Mouse (Mus musculus): Measurements from ENCODE around the gene Gpr87.

The Gpr87 gene

DNA sequence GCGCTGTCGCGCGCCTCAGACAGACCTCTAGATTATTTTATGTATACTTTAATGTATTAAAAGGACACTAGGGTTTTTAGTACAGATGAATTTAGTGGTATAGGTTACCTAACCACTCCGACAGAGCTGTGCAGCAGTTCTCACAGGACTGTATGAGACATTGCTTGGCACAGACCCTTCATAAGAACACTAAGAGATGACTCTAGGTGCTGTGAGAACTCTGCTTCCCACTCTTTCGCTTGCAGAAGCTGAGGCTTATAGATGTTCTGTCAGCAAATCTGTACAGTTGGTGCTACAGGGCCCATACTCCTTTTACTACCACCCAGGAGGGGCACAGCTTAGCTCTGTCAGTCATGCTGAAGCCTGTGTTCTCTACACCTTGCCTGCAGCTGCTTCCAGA lies 3.2 kb downstream of the Gpr87 start:
- peak; percentile 60 for DNase-seq (ENCODE audit: low read depth, low spot score)

DNA sequence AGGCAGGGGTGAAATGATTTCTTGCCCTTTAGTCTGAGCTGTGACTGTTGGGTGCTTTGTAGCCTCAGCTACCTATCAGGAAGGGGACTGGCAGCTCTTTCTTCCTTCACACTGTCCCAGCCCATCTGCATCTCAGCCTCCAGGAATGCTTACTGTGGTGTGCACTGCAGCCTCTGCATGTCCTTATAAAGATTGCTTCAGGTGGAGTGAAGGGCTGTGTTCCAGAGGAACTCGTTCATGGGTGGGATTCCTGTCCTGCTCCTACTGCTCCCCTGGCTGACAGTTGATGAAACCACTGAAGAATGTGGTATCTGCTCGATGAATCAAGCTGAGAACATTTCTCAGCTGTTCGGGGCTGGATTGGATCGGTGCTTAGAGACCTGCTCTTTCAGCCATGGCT lies 7.6 kb downstream of the Gpr87 start:
- DNase-seq (ENCODE audit: low read depth, low spot score): no peak

DNA sequence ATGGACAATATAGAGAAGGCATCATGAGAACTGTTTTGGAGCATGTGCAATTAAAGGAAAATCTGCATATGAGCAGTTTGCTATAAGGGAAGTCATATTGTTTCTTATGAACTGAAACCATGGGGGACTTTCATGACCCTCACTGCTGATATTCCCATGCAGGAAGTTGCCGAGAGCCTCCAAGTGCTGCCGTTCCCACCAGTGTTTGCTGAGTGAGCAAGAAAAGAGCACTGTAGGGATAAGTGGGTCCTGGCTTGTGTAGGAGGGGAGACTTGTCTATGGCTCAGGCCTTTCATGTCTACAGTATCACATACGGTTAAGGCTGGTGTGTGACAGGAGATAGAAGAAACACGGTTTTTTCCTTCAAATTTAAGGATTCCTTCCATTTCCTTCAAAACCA lies 9.2 kb downstream of the Gpr87 start:
- no peak for DNase-seq (ENCODE audit: low read depth, low spot score)

DNA sequence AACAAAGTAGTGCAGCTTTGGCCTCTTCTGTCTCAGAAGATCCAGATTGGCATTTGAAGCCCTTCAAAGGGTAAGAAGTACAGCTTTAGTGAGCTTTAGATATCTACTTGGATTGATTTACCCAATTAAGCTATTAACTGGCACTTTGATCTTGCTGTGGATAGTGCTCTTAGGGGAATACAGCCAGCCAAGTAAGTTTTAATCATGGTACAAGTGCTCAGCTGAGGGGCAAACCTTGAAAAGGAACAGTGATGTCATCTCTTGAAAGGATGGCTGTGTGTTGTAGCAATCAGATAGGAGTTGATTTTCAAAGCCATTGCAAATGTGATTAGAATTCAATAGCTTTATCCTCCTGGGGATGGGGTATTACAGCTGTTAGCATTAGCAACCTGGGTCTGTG lies 12.8 kb downstream of the Gpr87 start:
- DNase-seq (ENCODE audit: low read depth, low spot score): no peak

DNA sequence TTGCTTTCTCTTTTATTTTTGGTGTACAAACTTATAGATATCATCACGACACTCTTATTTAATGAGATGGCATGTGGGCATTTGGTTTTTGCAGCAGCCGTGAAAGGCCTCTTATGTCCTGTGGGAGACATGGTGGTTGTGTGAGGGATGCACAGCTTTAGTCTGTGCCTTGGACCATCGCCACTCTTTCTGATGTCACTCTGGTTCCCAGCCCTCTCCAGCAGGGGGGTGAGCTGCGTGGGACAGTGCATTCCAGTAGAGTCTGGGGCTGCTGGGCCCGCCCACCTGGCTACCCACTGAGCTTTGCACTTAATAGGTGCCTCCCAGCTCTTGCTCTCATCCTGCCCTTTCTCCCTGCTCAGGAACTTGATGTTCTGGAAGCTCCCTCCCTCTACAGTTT lies 13.8 kb downstream of the Gpr87 start:
- DNase-seq (ENCODE audit: low read depth, low spot score): no peak

DNA sequence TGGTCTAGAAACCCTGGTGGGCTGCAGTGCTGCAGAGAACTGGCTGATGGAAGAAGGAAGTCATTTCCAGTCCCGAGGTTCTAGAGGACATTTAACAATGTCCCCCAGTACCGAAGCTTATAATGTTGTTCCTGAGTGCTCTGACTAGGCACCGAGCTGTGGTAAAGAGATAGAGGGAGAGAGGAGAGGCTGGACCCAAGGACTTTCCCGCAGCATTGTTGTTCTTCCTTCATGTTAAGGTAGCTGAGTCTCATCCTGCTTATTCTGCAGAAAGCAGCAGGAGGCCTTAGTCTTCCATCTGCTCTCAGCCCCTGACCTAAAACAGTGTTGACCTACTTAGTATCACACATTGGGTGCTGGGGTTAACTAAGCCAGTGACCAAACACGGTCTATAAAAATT lies 18.0 kb downstream of the Gpr87 start:
- DNase-seq (ENCODE audit: low read depth, low spot score): peak; percentile 93

DNA sequence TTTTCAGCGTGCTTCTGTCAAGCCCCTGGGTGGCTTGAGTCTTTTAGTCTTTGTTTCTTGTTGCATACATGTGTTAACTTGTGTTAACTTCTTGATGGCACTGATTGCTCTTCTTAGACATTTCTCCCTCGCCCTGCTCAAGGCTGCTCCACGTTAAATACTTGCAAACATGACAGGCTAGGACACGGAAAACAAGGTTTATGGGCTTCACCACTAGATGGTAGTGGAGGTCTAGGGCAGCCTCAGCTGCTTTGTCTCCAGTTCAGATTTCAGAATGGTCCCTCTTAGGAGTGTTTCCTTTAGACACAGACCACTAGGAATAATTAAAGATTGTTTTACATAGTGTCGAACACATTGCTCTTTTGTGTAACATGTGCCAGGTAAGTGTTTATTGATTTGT lies 19.7 kb downstream of the Gpr87 start:
- DNase-seq (ENCODE audit: low read depth, low spot score): peak; percentile 89

DNA sequence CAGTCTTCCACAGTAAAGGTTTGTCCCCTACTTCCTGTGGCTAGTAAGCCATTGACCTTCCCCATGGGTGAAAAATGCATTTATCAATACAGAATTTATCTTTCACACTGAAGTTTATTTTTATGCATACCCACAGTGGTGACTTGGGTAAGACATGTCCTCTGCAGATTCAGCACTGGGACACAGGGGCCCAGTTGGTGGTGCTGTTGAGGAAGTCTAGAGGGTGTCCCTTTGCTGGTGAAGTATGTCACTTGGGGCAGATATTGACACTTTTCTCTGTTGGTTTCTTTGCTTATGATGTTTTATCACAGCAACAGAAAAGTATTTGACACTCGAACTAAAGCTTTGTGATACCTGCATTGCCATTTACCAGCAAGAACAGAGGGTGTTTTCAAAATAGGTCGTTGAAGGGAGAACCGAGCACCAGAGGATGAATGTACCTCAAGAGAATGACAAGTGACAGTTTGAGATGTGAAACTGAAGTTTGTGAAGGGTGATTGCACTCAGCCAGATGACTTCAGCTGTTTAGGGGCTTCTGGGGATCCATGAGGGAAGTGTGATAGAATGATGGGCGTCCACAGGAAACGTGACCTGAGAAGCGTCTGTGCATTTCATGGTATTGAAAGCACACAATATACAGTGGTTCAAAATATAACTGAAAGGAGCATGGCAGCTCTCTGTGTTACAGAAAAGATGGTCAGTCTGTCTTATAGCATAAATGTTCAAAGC lies 20.3 kb downstream of the Gpr87 start:
- no peak for DNase-seq (ENCODE audit: low read depth, low spot score)

DNA sequence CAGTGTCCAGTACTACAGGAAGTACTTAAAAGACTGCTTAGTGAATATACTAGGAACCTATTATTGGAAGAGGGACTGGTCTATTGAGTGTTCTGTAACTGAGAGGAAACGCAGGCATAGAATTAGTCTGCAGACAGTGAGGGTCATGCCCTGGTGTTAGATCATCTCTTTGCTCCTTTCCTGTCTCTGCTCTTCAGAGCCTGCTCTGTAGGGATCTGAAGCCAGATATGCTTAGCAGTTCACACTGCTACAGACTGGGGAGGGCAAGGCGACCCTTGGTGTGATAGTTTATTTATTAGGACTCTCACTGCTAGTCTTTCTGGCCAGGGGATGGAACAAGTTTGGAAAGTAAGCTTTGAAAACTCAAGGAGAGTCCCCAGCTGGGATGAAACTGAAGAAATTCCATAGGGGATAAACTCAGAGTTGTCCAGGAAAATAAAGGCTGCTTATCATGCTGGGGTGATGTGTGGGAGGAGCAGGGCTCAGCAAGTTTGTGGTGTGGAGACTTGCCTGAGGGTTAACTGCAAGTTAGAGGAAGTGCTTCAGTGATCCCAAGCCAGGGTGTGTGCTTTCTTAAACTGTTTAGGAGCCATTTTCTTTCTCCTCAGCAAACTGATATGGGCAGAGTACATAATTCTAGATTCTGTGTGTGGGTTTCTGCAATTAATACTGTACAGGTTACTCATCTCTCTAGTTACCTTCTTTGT lies 24.8 kb downstream of the Gpr87 start:
- no peak for DNase-seq (ENCODE audit: low read depth, low spot score)

DNA sequence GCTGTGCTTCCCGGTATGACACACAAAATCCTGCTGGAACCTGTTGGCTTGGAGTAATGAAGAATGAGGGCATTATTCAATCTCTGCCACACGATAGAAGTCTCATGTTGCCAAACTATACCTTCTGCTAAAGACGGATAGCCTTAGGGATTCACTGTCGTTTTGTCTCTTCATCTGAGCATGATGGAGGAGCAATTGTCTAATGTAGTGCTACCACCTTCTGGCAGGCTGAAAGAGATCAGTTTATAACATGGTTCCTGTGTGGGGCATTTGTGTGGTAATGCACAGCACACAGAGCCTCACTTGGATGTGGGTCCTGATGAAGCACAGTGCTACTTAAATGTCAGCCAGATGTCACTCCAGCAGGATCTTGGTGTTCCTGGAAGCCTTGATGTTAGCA lies 25.7 kb downstream of the Gpr87 start:
- DNase-seq (ENCODE audit: low read depth, low spot score): no peak

DNA sequence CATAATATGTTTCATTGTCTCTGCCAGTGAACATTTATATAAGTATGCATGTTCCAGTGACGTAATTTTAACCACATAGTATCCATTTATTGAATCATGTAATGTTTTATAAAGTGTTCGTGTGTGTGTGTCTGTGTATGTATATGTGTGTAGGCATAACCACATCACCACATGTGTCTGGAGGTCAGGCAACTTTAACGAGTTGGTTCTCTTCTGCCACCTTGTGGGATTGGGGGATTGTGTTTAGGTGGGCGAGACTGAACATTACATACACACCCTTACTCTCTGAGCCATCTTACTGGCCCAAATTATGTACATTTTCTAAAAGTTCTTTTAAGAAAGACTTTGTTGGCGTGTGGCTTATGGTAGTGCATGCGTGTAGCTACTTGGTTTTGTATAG lies 26.4 kb downstream of the Gpr87 start:
- no peak for DNase-seq (ENCODE audit: low read depth, low spot score)

DNA sequence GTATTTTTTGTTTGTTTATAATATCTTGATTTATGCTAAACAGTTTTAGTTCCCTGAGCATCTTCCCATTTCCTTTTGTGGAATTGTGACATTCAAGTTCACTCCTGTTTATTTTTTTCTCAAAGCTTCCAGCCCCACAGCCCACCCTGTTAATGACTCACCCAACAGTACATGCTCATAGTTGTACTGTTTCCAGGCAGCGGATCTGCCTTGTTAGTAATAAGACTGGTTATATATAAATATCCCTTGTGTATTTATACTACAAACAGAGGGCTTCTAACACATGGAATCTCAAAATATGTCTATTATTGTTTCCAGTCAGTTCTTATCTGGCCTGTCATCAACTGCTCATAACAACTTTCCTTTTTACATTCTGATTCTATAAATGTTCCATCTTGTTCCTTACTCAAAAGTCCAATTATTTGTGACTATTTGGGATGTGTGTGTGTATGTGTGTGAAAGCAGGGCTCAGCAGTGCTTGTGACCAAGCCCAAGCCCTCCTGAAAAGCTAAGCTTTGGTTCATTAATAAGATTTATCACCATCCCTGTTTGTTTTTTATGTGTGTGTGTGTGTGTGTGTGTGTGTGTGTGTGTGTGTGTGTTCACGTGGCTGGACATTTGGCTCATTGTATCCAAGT lies 27.4 kb downstream of the Gpr87 start:
- DNase-seq (ENCODE audit: low read depth, low spot score): peak; percentile 76

DNA sequence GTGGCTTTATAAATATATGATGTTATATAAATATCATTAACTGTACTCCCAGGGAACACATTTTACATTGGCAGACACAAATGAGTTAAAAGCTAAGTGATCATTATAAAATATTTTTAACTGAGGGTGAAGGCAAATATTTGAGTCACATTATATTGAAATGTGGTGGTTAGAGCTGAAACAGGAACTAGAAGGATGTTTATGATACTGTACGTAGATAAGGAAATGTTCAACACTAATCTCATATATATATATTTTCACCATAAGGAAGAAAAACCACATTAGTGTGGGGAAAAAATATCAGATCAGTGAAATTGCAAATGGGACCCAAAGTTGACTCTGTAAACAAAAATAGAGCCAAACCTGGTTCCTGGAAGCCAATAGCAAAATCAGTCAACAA lies 34.4 kb downstream of the Gpr87 start:
- DNase-seq (ENCODE audit: low read depth, low spot score): no peak

DNA sequence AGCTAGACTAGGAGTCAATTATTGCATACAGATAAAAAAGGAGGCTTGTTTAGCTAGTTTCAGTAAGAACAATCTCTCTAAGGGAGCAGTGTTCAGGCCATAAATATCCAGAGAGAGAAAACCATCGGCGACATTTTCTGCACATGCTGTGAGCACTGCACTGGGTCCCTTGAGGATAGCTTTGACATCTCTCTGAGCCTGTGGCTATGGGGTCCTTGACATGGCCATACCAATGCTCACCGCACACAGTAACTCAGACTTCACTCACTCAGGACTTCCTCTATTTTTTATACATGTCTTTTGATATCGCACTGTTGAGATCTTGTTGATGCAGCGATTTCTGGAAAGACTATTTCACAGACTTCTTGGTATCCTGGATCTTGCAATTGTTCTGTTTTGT lies 37.9 kb downstream of the Gpr87 start:
- DNase-seq (ENCODE audit: low read depth, low spot score): no peak

DNA sequence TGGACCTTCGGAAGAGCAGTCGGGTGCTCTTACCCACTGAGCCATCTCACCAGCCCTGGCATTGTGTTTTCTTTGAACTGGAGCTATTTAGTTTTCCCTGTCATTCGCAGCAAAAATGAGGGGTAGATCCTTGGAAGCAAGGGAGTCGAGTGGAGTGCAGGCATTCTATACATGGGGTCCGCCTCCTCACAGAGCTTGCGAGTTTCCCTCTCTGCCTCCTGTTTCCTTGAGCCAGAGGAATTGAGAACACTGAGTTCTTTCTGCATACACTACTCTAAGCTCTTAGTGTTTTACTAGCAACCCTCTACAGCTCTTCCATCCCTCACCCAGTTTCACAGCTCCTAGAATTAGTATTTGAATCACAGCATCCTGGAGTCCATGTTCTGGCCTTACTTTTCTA lies 39.5 kb downstream of the Gpr87 start:
- DNase-seq (ENCODE audit: low read depth, low spot score): peak; percentile 62

DNA sequence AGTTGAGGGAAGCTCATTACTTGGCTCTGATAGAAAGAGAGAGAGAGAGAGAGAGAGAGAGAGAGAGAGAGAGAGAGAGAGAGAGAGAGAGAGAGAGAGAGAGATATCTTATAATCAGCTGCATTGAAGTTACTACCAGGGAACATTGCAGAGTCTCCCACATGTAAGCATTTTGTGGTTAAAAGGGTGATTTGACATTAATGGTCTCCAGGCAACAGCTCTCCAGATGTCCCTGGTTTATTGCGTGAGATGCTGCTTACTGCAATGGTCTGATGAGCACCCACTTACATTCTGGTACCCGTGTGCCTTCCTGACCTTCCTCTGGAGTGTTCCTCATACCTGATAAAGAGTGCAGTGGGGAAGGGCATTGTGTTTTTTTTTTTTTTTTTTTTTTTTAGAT lies 40.0 kb downstream of the Gpr87 start:
- DNase-seq (ENCODE audit: low read depth, low spot score): no peak

DNA sequence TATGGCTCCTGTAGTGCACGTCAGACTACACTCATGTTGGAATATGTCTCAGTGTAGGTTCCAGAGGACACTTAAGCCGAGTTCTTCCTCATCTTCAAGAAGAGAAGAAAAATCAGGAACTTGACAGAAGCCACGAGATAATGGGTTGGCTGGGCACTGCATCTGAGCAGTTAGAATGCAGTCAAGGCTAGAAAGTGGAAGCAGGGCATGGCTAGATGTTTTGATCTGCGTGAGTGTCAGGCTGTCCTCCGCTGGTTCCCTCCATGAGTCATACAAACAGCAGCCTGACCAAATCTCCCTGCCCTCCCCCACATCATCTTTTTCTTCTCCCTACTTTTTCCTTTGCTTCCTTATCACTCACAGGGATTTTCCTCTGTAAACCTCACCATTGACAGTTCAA lies 41.5 kb downstream of the Gpr87 start, which contains the start of gene P2ry14:
Gene P2ry14 (minus strand): TSS at position 195 of the 400 bp plus-strand sequence.
- no peak for DNase-seq (ENCODE audit: low read depth, low spot score)

DNA sequence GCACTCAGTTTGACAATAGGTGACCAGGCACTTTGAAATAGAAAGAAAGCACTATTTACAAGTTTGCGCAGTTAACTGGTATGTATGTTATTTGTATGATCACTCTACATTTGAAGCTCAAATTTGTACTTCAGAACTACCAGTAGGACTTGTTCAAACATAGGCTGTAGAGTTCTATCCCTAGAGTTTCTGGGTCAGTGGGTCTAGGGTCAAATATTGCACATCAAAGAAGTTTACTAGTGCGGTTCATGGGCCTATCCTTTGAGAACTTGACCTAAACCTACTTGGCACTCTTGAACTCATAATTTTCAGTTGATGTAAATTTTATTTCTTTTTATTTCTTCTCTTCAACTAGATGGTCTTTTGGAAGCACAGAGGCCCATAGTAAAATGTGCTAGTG lies 44.3 kb downstream of the Gpr87 start:
- no peak for DNase-seq (ENCODE audit: low read depth, low spot score)

DNA sequence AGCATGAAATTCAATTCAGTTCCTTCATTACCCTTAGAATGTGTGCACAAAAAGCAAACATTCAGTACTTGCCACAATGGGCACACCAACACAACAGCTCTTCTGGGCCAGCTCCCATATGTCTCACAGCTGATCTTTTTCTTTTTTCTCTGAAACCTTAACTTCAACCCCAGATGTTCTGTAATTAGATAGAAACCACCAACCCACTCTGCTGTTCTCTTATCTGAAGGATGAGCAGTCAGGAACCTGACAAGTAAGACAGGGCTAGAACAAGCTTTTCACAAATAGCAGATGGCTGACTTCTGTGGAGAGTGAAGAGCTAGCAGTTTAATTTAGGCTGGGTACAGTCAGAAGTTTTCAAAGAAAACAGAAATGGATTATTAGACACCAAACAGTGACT lies 45.3 kb downstream of the Gpr87 start:
- DNase-seq (ENCODE audit: low read depth, low spot score): peak; percentile 67

DNA sequence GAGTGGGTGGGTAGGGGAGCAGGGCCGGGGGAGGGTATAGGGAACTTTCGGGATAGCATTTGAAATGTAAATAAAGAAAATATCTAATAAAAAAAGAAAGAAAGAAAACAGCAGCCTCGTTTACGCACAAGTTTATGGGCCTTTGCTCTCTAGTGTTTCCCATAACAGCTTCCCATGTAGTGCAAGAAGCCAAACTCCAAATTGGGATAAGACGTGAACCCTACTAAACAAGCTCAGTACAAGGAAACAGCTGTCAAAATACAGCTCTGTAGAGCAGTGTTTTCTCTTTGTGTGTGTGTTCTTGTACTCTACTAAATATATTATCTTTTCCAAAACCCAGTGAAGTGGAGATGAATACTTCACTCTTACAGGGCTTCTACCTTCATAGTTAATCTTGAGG lies 49.7 kb downstream of the Gpr87 start:
- no peak for DNase-seq (ENCODE audit: low read depth, low spot score)

DNA sequence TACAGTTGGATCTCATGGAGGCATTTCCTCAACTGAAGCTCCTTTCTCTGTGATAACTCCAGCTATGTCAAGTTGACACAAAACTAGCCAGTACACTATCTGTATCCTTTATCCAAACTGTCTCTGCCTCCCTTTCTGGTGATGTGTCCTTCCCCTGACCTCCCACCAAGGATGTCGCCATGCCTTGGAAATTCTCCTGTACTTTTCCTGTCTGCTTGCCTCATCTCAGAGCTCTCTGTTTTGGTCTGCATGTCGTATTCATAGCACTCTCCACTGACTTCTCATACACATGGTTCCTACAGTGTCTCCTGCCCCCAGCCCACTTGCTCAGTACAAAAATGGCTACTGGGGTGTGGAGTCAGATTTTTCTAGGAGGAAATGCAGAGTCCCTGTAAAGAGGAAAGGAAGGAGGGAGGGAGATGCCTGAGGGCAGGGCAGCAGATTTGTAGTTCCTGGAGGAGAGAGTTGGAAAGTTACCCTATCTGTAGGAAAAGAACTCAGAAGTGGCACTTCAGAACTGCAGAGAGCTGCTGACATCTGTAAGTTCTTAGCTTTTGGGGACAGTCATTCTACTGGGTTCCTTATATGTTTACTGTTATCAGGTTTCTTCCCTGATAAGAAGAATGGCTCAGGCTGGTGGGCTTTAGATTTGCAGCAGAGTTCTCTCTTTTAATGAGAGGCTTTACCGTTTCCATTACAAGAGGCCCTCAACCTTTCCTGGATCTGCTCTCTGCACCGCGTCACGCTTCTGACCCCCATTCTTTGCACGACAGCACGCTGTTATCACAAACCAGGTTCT lies 53.2 kb downstream of the Gpr87 start:
- DNase-seq (ENCODE audit: low read depth, low spot score): no peak

DNA sequence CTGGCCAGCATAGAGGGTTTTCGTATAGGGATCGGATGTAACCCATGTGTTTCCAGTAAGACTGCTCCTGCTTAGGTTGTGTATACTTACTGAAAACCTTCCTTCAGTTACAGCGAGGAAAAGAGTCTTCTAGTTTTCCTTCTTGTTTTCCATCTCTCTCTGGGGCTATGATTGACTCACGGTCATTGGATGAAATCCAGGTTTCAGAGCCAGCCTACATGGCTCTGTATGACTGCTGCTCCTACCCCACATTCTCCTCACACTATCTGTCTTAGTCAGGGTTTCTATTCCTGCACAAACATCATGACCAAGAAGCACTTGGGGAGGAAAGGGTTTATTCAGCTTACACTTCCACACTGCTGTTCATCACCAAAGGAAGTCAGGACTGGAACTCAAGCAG lies 54.0 kb downstream of the Gpr87 start:
- peak; percentile 68 for DNase-seq (ENCODE audit: low read depth, low spot score)

Measured in brain, adult 2 months (tissue).